ENCODE assay signal across 8 mouse cellular contexts in genomic region chr11:70014880-70015558, GRCm38 (mm10). TPM values are rescaled to one million over a fixed set of nuclear protein-coding genes. Genes with fewer than 3 reads are reported as not detected.
DNase-seq lines count a peak whose midpoint lies in the region; ATAC-seq lines count a peak whose summit lies in the region.

TSS of gene Acadvl (minus strand) at chr11:70015411.

- peak; percentile 93 to 97 for DNase-seq in adrenal gland, adult (ENCODE audit: inconsistent age in 2 of 2, low spot score in 1 of 2)
- DNase-seq in embryo, embryonic 10 days (ENCODE audit: low spot score), result peak; percentile 98
- peak; percentile 92 for DNase-seq in gastrocnemius, postnatal 14 days
- peak; percentile 89 to 93 for DNase-seq in left cerebral cortex, postnatal 25 days (ENCODE audit: low spot score in 2 of 2)
- DNase-seq in mesoderm, embryonic 11.5 days (ENCODE audit: low read depth, low spot score), result peak; percentile 81
- peak; percentile 86 for DNase-seq in right cerebral cortex, postnatal 25 days
- peak; percentile 88 to 91 for DNase-seq in urinary bladder, postnatal 36 days (ENCODE audit: low spot score in 2 of 2)

- peak; percentile 78 for ATAC-seq in inflammation-experienced regulatory T-cells, adult 6 months

- intact Hi-C loops in gastrocnemius, postnatal 14 days (cut with DNase I; ENCODE audit: low total_unique reads), result no loop called here
- intact Hi-C loops in left cerebral cortex, postnatal 25 days (cut with DNase I), result no loop called here

RNA-seq across cellular contexts. Expression of gene Acadvl, which starts in this region (rescaled TPM):
- 100 to 1,000 TPM; 266 to 408 TPM for total RNA-seq in gastrocnemius, postnatal 14 days (2021)
- 100 to 1,000 TPM; 110 to 132 (median 128) TPM for polyA plus RNA-seq in inflammation-experienced regulatory T-cells, adult 6 months (2017; shearing (Covaris generic))
- total RNA-seq in left cerebral cortex, postnatal 25 days (2021), result 10 to 100 TPM; 57.4 to 59.3 TPM

Comparison
In these comparisons a context has a peak if more than half of its experiments do, and no peak if none do; other contexts are left out.
1. Peak in every context shown above with its lines: DNase-seq and ATAC-seq.
2. RNA of gene Acadvl (total RNA-seq): 266 to 408 TPM in gastrocnemius, postnatal 14 days; 57.4 to 59.3 TPM in left cerebral cortex, postnatal 25 days; every median in the first group is over 4 times any median in the second.